Mouse (Mus musculus) E14TG2a.4 (cell line): ENCODE measurements around the gene Pde4dip.

Source experiments
- CTCF ChIP-seq: conservative IDR thresholded peaks from 2 replicates; pipeline ENCODE4 v1.5.1; 2014; ENCODE audit warnings: low read length
- NANOG ChIP-seq: IDR thresholded peaks from 2 replicates; pipeline ENCODE4 v1.6.1; 2014; ENCODE audit warnings: borderline replicate concordance, low read length, mixed read lengths
- POU5F1 ChIP-seq: IDR thresholded peaks from 2 replicates; pipeline ENCODE4 v1.6.1; 2014; ENCODE audit warnings: low read length, borderline replicate concordance

DNA sequence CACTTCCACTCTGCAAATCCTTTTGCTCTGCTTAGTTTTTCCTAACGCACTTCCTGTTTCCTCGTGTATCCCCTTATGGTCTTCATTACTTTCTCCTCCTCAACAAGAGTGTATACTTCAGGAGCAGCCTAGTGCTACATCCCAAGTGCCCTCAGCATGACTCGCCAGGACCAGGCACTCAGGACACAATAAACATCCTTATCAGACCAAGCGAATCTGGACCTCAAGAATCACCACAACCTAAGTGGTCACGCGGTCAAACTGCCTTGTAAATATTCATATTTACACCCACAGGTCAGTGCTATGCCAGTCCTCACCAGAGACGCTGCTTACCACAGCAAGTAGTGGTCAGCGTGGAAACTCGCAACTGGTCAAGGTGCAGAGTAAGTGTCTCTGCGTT, 139.7 kb downstream of the Pde4dip start:
- no peak for TF ChIP-seq CTCF
- TF ChIP-seq POU5F1, result no peak
- no peak for TF ChIP-seq NANOG
